Mouse (Mus musculus) kidney, adult 2 months (tissue): ENCODE results near the gene Wbp1. TPM values are rescaled to one million over a fixed set of nuclear protein-coding genes. Genes with fewer than 3 reads are reported as not detected.

Experiments used
- DNase-seq: peaks from one replicate; pipeline ENCODE4 v3.0.0; 2021
- H3K27ac ChIP-seq: fragments of 200-500 bp; 2 replicates; pipeline ENCODE4 v1.5.1; 2012; ENCODE audit warnings: low read depth, low read length, control low read depth, inconsistent platforms; ENCODE audit not compliant: insufficient read depth
- H3K27me3 ChIP-seq: fragments of 200-500 bp; replicated peaks from 2 replicates; pipeline ENCODE4 v1.6.1; 2012; ENCODE audit warnings: mild to moderate bottlenecking, moderate library complexity, low read length, inconsistent platforms; ENCODE audit not compliant: control insufficient read depth, insufficient read depth
- H3K36me3 ChIP-seq: fragments of 200-500 bp; 2 replicates; pipeline ENCODE4 v1.6.1; 2012; ENCODE audit warnings: mild to moderate bottlenecking, moderate library complexity, low read length, inconsistent platforms; ENCODE audit not compliant: control insufficient read depth, insufficient read depth
- H3K4me1 ChIP-seq: fragments of 200-500 bp; 2 replicates; pipeline ENCODE4 v1.6.1; 2011; ENCODE audit warnings: low read length; ENCODE audit not compliant: control insufficient read depth, insufficient read depth
- H3K4me3 ChIP-seq: fragments of 200-500 bp; 2 replicates; pipeline ENCODE4 v1.5.1; 2011; ENCODE audit warnings: mild to moderate bottlenecking, low read depth, low read length, control low read depth; ENCODE audit not compliant: insufficient read depth
- CTCF ChIP-seq: fragments of 200-500 bp; conservative IDR thresholded peaks from 2 replicates; pipeline ENCODE4 v1.5.1; 2011; ENCODE audit warnings: low read depth, mild to moderate bottlenecking, control low read depth, low read length, moderate library complexity, mixed read lengths; ENCODE audit not compliant: insufficient read depth, insufficient read length
- POLR2A ChIP-seq: fragments of 200-500 bp; IDR thresholded peaks from one replicate; pipeline ENCODE4 v1.6.1; 2011; ENCODE audit warnings: low read depth, low read length, control low read depth
- WGBS: fragments of 180-500 bp; shearing (Covaris S2); methylation state at CpG from one replicate; pipeline ENCODE4 v1.1.7; 2018; 5-methylcytosine and 5-hydroxymethylcytosine counted together
- polyA plus RNA-seq: library from polyadenylated mRNA; depleted of rRNA; stranded (reverse); fragments of >200 nt; gene quantifications from 2 replicates; pipeline ENCODE4 v1.2.3, GENCODE M21; 2012

The Wbp1 gene
- polyA plus RNA-seq, 1 experiment: 203 TPM

GRCm38 (mm10) chr6:83134226-83134625, 12.9 kb upstream of the Wbp1 start:
- Histone ChIP-seq H3K36me3 (no peaks in the 10 kb centered on the region), H3K4me3 (no peak overlapping the region)
- WGBS: 28% methylated on average over 3 of the region's 3 CpGs

GRCm38 (mm10) chr6:83132176-83132919, 11.0 kb upstream of the Wbp1 start:
- peak; percentile 63 for DNase-seq
- no peaks in the 10 kb centered on the region for H3K27me3 ChIP-seq
- H3K4me3 ChIP-seq: no peak overlapping the region
- TF ChIP-seq CTCF (no peak), POLR2A (no peak)
- 61% methylated on average over 9 of the region's 9 CpGs for whole genome bisulfite sequencing
- peak overlapping the region; percentile 92 for H3K27ac ChIP-seq
- H3K4me1 ChIP-seq: peaks cover 20% of the 10 kb centered on the region
- H3K36me3 ChIP-seq: no peaks in the 10 kb centered on the region

More at GRCm38 (mm10) chr6:83134226-83134625, 12.9 kb upstream of the Wbp1 start:
- TF ChIP-seq POLR2A (no peak), CTCF (no peak)
- no peaks in the 10 kb centered on the region for H3K27me3 ChIP-seq
- peaks cover 24% of the 10 kb centered on the region for H3K4me1 ChIP-seq
- peak; percentile 83 for DNase-seq
- H3K27ac ChIP-seq: no peak overlapping the region

GRCm38 (mm10) chr6:83131469-83132034, 10.2 kb upstream of the Wbp1 start:
- 21% methylated on average over 6 of the region's 6 CpGs for WGBS
- Histone ChIP-seq H3K4me3 (no peak overlapping the region), H3K4me1 (peaks cover 20% of the 10 kb centered on the region), H3K27me3 (no peaks in the 10 kb centered on the region), H3K27ac (peak overlapping the region; percentile 92), H3K36me3 (no peaks in the 10 kb centered on the region)
- peak; percentile 92 for DNase-seq
- TF ChIP-seq CTCF (no peak), POLR2A (no peak)

GRCm38 (mm10) chr6:83127419-83127818, 6.1 kb upstream of the Wbp1 start:
- Histone ChIP-seq H3K27ac (no peak overlapping the region), H3K36me3 (no peaks in the 10 kb centered on the region), H3K4me1 (peaks cover 8% of the 10 kb centered on the region; the same call in 1 of the 2 replicates), H3K4me3 (no peak overlapping the region), H3K27me3 (no peaks in the 10 kb centered on the region)
- no peak for DNase-seq
- TF ChIP-seq POLR2A (no peak), CTCF (peak; percentile 40)
- WGBS: 95% methylated on average over 5 of the region's 5 CpGs

GRCm38 (mm10) chr6:83125331-83125730, 4.0 kb upstream of the Wbp1 start, which contains the start of gene Ino80b:
Gene Ino80b (minus strand): TSS chr6:83125431.
- Histone ChIP-seq H3K27ac (0 out of 2 replicates have a peak within 1 kb of the TSS, but pooled peaks have one; percentile 30), H3K36me3 (no peaks in the 10 kb centered on the region), H3K4me1 (no peaks in the 10 kb centered on the region; the same call in 1 of the 2 replicates), H3K4me3 (peak within 1 kb of the TSS; percentile 89), H3K27me3 (no peaks in the 10 kb centered on the region)
- TF ChIP-seq POLR2A: no peak
- no peak for TF ChIP-seq CTCF
- 23% methylated on average over 5 of the region's 5 CpGs for WGBS
- no peak for DNase-seq

GRCm38 (mm10) chr6:83124851-83125312, 3.5 kb upstream of the Wbp1 start:
- DNase-seq: peak; percentile 96
- 0 out of 2 replicates have a peak overlapping the region, but pooled peaks have one; percentile 30 for H3K27ac ChIP-seq

GRCm38 (mm10) chr6:83122961-83123360, 1.6 kb upstream of the Wbp1 start:
- Histone ChIP-seq H3K4me3 (no peak overlapping the region), H3K4me1 (peaks cover 5% of the 10 kb centered on the region; the same call in 1 of the 2 replicates), H3K36me3 (no peaks in the 10 kb centered on the region), H3K27ac (no peak overlapping the region), H3K27me3 (no peaks in the 10 kb centered on the region)
- TF ChIP-seq CTCF (no peak), POLR2A (no peak)
- WGBS: 87% methylated on average over 5 of the region's 5 CpGs
- no peak for DNase-seq

More at GRCm38 (mm10) chr6:83124851-83125312, 3.5 kb upstream of the Wbp1 start:
- no peaks in the 10 kb centered on the region for H3K27me3 ChIP-seq
- under 1% methylated on average over 30 of the region's 30 CpGs for WGBS
- TF ChIP-seq POLR2A (peak; percentile 26), CTCF (no peak)
- H3K4me3 ChIP-seq: peak overlapping the region; percentile 89
- peaks cover 4% of the 10 kb centered on the region; the same call in 1 of the 2 replicates for H3K4me1 ChIP-seq
- no peaks in the 10 kb centered on the region for H3K36me3 ChIP-seq
